Mouse (Mus musculus) heart, adult 18-20 months (tissue): ENCODE data around the gene Ear6. TPM values are rescaled to one million over a fixed set of nuclear protein-coding genes. Genes with fewer than 3 reads are reported as not detected.
A peak's percentile ranks its signal among the peaks of the same experiment; 100 is the strongest.
"Not testable (repeated sequence)": the region's sequence is repeated elsewhere in the genome, so short reads cannot be mapped to it uniquely, and the experiment has no call there.

Source experiments
- DNase-seq, 2 experiments: peaks; one replicate each; pipeline ENCODE4 v3.0.0; 2021 to 2022; ENCODE audit warnings: mixed read lengths in 1 of 2
- long read RNA-seq, 2 experiments: library from polyadenylated mRNA; stranded (forward); transcript quantifications; one replicate each; pipeline ENCODE4 v2.0.0; 2021
- total RNA-seq, 2 experiments: library from RNA; stranded (reverse); gene quantifications; 2 replicates each; pipeline ENCODE4 v1.2.3; 2021

Gene Ear6
- not detected for total RNA-seq
- long read RNA-seq, experiment 1: 0 reads
- long read RNA-seq, experiment 2: 0 reads

DNA sequence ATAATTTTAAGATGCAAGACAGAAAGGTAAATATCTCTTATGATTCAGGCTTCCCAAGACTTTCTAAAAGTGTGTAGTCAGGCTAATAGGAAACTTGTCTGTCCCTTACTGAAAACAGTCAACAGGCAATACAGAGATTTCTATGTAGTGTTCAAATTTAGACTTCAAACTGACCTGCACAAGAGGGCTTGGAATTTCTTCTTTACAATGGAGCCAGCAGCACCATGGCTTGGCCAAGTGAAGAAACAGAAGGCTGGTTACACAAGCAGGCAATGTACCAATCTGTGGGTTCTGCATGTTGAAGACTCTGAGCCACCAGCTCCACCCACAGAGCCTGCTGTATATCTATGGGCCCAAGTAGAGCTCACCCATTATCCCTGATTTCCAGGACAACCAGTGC is at the start of gene Ear6:
TSS of gene Ear6 (plus strand) at position 301 of the 400 bp plus-strand sequence.
- no peak for DNase-seq

DNA sequence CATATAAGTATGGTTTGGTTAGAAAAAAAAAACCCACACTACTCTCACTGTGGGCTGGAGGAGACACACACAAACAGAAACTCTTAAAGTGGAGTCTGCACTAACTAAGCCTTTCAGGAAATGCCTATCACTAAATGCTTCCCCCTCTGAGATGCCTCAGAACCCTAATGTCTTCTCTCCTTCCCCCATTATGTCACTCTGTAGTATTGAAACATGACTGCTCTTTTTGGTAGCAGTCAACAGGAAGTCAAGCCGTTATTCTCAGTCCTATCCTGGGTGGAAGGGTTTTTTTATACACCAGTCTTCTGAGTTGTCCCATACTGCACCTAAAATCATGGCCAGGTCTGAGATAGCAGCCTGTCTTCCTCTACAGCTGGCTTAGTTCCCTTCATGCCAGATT is 26.9 kb upstream of the Ear6 start:
- DNase-seq: no peak

DNA sequence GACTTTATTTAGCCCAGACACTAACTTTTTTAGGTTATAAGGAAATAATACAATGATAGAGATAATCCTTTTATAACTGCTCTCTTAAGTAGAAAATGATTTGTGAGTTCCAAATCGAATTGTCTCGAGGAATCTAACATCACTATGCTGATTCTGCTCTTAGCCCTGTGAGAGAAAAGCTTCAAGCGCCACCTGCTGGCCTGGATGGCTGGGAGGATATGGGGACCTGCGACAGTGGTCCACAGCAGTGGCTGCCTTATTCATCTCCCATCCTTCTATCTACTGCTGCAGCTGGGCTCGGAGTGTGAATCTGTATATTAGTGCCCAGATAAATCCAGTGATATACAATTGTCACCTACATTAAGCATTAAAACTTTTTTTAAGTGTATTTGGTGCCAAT is 25.7 kb upstream of the Ear6 start:
- DNase-seq: peak in 1 of 2 experiments; percentile 17

DNA sequence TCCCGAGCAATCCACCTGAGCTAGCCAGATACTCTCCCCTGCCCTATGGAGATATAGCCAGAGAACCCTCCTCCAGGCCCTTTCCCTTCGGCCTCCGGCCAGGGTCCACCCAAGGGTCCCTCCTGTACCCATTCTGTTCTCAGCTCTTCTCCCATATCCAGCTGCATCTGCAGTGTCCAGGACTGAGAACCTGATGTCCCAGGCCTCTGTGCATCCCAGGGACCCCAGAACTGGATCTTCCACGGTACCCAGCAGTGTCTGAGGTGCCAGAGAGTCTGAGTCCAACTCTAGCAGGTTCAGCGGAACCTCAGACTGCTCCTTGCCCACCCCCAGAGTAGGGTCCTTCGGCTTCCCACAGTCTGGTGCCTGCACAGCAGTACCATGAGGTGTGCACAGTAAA is 24.3 kb upstream of the Ear6 start:
- DNase-seq: no peak

DNA sequence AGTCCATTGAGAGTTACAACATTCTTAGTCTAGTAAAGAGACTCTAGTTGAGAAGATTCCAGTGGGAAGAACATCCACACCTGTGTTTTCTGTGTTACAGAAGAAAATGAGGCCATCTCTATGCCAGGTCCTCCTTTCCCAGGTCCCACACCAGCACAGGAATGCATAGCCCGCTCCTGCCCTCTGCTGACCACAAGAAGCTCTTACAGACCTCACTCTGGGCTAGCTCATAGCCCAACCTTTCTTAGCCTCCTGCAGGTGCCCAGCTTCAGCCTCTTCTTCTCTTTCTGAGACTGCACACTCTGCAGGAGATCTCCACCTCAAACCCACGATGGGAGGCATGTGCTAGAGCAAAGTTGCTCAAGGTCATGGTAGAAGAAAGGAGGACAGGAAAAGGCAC is 15.0 kb upstream of the Ear6 start:
- not testable (repeated sequence) for DNase-seq

DNA sequence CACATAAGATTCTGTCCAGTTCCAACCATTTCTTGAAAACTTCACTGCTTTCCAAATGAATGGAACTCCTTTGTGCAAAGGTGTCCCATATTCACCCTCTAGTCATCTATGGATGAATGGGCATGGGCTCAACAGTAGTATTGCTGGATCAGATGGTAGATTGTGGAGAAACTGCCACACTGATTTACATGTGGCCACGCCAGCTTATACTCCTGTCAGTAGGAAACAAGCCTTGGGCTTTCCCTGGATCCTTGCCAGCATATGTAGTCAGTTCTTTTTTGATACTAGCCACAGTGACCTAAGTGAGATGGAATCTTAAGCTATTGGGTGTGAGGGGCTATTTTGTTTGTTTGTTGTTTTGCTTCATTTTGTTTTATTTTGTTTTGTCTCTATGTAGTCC is 11.2 kb upstream of the Ear6 start:
- DNase-seq: no peak

DNA sequence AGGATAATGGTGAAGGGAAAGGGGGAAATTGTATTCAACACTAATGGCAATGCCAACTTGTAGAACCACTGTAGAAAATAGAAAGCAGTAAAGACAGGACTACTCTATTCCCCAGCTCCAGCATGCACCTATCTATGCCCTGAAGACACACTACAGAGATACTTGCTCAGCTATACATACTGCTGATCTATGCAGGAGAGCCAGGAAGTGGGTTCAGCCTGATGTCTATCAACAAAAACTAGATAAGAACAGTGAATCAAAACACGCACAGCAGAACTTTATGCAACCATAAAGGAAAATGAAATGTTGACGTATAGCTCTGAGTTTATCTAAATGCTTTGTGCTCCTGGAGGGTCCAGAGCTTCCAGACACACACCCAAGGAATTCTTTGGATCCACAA is 10.7 kb upstream of the Ear6 start:
- no peak for DNase-seq

DNA sequence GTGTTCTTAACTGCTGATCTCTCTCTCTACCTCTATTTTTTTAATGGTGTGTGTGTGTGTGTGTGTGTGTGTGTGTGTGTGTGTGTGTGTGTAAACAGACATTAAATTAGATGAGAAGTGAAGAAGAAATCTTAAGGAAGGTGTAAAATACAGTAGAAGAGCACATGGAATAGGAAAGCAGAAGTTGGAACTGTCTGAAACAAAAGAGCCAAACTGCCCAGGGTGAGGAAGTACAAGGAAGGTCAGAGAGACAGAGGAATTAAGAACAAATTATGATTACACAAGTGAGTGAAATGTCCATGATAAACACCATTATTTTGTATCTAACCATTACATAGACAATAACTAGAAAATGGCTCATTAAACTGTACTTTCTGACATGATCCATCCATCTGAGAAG is 9.6 kb upstream of the Ear6 start:
- no peak for DNase-seq

DNA sequence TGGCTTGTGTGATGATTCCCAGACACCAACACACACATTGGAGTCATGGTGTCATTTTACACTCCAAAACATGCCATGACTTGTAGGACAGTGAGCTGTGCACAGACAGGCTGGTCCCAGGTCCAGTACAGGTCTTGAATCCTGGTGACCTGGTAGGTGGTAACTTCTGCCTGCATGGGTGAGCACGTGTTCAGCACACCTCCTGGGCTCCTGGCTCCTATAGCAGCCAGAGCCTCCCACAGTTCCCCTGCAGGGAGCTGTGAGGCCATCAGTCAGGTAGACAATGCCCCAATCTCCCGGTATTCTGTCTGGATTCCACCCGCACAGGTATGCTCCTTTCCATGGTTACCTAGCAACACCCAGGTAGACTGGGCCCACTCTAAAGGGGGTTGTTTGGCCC is 6.9 kb upstream of the Ear6 start:
- no peak for DNase-seq

DNA sequence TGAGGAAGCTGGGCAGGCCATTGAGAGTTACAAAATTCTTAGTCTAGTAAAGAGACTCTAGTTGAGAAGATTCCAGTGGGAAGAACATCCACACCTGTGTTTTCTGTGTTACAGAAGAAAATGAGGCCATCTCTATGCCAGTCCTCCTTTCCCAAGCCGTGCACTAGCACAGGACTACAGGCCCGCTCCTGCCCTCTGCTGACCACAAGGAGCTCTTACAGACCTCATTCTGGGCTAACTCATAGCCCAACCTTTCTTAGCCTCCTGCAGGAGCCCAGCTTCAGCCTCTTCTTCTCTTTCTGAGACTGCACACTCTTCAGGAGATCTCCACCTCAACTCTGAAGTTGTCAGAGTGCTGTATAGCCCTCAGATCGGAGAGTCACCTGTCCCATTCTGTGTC is 2.5 kb upstream of the Ear6 start:
- DNase-seq: not testable (repeated sequence)

DNA sequence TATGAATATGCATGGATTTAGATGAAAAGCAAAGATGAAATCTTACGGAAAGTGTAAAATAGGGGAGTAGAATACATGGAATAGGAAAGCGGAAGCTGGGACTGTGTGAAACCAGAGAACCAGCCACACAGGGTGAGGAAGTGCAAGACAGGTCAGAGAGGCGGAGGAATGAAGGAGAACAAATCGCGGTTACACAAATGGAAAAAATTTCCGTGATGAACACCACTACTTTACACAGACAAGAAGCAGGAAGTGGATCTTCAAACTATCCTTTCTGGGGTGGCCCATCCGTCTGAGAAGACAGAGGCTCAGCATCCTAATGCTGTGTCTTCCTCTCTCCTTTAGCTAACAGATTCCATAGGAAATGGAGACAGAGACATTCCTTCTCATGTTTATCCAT is 1.8 kb downstream of the Ear6 start:
- DNase-seq: not testable (repeated sequence)

DNA sequence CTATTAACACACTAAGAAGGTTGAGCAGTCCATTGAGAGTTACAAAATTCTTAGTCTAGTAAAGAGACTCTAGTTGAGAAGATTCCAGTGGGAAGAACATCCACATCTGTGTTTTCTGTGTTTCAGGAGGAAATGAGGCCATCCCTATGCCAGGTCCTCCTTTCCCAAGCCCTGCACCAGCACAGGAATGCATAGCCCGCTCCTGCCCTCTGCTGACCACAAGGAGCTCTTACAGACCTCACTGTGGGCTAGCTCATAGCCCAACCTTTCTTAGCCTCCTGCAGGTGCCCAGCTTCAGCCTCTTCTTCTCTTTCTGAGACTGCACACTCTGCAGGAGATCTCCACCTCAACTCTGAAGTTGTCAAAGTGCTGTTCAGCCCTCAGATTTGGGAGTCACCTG is 10.1 kb downstream of the Ear6 start:
- peak in 1 of 2 experiments; percentile 6 for DNase-seq

DNA sequence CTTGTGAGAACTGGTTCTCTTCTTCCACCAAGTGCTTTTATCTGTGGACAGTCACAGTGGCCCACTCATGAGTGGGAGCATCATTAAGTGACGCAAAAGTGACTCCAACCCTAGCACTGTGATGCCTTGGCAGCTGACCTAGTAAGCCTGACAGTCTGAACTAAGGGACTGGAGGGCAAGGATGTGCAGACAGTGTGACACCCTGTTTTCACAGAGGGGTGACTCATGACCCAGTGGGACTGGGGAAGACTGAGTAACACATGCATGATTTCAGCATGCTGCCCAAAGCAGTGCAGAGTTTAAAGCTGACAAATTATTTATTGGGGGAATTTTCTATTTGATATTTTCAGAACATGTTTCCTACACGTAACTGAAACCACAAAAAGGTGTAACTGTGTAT is 17.3 kb downstream of the Ear6 start:
- no peak for DNase-seq

DNA sequence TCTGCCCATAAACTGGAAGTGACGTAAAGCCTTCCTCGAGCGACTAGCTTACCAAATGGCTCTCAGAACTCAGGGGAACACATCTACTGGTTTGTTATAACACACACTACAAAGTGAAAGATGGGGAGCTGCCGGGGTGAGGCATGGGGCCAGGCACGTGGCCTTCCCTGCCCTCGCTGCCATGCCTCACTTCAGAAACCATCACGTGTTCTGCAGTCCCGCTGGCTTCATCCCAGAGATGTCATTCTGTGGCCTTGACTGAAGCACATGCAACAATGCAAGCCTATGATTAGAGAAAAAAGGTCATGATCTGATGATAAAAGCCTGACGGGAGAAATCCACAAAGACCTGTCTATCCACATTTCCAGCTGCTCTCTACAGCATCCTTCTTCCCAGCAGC is 18.2 kb downstream of the Ear6 start:
- no peak for DNase-seq

DNA sequence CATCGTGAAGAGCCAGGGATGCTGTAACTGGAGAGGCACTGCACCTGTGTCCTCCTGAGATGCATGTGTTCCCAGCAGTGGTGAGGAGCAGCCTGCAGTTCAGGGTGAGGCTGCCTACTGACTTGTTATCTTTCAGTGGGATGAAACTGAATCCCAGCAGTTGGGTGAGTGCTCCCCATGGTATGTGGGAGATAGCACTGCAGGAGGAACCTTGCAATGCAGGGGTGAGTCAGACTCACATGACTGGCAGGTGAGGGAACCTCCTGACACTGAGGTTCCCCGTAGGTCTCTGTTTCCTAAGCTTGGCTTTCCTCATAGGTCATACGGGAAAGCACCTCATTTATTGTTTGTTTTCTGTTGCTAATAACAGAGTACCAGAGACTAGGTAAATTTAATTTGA is 24.0 kb downstream of the Ear6 start:
- DNase-seq: no peak

DNA sequence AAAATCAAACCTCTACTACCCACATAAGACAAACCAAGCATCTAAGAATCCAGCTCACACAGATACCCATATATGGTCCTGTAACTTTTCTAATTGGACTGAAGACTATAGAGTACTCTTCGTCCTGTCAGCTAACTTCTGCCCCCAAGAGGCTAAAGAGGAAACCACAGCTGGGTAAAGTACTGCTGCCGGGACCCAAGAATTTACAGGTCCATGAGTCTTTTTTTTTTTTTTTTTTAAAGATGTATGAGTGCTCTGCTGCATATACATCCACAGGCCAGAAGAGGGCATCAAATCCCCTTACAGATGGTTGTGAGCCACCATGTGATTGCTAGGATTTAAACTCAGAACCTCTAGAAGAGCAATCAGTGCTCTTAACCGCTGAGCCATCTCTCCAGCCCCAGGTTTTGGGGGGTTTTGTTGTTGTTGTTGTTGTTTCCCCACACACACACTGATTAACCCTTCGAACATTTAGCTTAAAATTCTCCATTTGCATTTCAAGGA is 30.1 kb downstream of the Ear6 start:
- DNase-seq: peak; percentile 71 to 76

DNA sequence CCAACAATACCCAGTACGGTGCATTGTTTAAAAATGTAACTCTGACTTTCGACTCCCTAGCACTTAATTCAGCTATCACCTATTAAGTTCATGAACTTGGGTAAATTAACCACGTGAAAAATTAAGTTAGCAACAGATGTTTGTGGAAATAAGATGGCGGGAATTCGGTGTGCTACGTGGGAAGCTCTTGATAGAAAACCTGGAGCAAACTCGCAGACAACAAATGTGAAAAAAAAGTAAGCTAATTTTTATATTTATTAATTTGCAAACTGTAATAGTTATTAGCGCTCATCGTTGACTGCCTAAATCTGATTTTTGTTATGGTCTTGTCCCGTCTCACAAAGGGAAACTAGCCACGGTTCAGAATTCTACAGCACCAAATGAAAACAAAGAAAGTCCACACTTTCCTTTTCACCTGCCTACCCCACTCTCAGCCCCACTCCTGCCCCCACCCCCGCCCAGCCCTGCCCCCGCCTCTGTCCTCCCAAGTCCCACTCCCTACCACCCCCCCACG is 30.6 kb downstream of the Ear6 start:
- DNase-seq: no peak

DNA sequence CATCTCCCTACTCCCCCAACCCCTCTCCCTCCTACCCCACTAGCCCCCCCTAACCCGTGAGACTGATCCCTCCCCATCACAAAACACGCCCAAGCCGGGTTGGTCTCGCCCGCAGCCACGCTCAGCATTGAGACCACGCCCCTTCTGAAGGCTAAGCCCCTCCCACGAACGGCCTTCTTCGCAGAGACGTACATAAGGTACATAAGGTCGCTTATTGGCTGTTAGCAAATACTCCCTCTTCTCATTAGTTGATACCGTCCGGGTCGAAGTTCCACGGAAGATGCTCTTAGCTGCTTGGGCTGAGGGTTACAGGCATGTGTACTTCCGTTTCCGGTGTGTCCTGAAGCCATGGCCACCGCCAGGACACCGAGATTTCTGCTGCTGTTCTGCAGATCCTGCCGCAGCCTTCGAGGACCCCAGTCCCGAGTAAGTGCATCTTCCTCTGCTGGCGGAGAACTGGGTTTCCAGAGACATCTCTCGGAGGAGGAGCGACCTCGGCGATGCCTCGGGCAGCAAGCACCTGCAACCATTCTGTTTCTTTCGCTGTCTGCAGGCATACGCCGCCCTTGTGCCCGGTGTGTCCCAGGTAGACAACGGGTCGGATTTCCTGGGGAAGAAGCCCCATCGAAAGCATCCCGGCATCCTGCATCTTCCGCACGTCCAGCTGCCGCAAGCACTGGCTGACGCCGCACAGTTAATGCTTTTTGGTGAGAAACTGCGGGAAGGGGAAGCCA is 31.3 kb downstream of the Ear6 start, which contains the start of gene Mettl17:
TSS of gene Mettl17 (plus strand) at position 245 of the 734 bp plus-strand sequence.
- peak; percentile 95 to 97 for DNase-seq

DNA sequence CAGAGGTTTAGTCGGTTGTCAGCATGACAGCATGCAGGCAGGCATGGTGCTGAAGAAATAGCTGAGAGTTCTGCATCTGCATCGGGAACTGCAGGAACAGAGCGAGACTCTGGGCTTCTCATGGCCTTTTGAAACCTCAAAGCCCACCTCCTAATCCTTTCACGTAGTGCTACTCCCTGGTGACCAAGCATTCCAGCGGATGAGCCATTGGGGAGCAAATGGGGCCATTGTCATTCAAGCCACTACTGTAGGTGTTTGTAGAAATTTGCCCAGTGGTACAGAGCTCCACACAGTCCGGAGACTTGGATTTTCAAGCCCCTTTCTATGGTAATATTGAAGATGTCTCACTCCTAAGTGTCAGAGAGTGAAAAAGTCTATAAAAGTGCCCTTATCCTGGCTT is 32.6 kb downstream of the Ear6 start:
- no peak for DNase-seq

DNA sequence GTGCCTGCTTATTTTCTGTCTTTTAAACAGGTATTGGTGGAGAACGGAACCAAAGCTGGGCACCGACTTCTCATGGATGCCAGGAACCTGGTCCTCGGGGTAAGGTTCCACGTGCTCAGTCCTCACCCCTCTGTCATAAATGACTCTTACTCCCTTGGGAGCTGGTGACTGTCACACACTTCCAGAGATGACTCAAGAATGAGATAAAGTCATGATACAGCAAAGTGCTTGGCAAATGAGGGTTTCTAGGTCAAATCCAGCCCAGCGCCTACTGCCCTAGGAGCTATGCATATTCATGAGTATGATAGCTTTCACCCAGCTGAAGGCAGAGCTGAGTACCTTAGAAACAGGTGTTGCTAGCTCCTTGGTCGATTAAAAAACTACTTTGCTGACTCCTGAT is 36.3 kb downstream of the Ear6 start:
- no peak for DNase-seq

DNA sequence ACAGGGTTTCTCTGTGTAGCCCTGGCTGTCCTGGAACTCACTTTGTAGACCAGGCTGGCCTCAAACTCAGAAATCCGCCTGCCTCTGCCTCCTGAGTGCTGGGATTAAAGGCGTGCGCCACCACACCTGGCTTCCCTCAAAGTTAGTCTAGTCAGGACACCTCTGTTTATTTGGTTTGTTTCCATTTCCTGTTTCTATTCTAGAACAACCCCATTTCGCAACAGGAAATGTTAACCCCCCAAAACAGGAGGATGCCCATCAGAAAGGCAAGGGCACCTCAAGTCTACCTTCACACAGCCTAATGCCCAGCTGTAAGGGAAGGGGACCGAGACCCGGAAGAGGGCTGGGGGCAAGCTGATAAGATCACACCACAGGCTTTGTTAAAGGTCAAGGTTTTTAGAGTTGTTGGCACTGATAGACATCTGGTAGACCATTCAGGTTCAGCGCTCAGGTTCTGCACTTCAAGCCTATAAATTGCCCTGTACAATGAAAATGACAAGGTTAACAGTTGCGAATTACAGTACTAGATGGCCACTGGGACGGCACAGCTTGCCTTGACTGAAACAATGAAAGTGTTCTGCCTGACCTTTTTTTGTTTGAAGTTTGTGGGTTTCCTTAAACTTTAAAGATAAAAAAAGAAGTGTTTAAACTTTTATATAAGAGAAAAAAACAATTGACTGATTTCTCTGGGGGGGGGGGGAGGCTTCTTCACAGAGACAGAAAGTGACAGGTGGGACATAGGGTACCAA is 38.9 kb downstream of the Ear6 start, which contains the start of gene Slc39a2:
TSS of gene Slc39a2 (plus strand) at position 699 of the 749 bp plus-strand sequence.
- DNase-seq: no peak

DNA sequence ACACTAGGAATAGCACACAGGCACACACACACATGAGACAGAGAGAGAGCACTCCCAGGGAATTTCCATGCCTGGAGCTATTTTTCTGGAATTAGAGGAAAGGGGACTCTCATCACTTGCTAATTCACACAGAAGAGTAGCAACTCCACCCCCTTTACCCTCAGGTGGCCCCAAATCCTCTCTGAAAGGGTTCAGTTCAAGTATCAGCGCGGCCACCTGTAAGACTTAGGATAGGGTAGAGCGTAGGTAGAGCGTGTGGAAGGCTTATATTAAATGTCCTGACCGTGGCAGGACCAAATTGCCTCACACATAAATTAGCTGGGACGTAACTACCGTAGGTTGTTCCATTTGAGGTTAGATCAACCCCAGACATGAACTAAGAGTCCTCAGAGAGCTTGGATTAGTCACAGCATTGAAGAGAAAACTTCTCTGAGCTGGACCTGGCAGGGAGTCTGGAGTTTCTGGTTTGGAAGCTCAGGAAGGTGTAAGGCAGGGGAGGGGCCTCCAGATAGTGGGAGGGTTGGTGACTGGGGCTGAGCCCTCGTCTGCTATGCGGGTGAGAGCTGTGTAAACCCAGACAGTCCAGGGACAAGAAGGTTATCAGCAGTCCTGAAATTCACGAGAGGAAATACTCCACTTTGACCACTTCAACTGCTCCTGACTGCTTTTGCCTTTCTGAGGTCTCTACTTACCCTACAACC is 39.7 kb downstream of the Ear6 start:
- no peak for DNase-seq

DNA sequence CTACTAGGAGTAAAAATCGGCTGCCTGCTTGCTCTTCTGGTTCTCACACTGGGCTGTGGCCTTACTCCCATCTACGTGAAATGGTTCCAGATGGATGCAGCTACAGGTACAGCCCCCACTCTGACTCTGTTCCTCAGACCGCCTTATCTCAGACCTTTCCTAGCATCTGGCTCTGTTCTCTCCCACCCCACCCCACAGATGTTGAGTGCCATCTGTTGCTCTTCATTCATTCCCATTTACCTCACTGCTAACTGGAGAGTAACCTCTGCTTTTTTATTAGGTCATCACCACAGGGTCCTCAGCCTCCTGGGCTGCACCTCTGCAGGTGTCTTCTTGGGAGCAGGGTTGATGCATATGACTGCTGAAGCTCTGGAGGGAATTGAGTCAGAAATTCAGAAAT is 40.3 kb downstream of the Ear6 start:
- DNase-seq: no peak
